ENCODE assay signal across 11 mouse cellular contexts in the genomic region with DNA sequence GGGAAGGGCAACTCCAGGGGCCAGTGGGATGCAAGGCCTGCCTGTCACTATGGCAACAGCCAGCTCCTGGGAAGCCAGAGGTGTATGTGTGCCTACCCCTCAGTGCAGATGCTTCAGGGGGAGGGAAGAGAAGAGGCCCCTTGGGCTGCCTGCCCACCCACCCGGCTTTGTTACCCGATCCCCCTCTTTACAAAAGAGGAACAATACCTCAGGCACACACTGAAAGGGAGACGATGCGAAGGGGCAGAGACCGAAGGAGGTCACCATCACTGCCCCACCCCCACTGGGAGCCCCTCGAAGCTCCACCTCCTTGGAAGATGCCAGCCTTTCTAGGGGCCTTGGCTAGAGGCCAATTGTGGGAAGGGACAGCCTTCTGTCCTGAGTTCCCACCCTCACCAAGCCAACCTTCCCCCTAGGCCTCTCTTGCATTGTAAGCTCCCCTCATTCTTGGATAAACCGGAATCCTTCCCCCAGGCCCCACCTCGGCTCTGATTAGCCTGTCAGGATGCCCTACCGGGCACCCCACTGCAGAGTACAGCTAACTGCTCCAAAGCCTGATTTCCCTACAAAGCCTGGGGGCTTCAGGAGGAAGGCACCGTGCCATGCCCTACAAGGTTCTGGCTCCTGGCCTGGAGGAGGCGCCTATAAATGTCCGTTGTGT. TPM values are rescaled to one million over a fixed set of nuclear protein-coding genes. Genes with fewer than 3 reads are reported as not detected.
A peak's percentile ranks its signal among the peaks of the same experiment; 100 is the strongest.
DNase-seq lines count a peak whose midpoint lies in the region; ATAC-seq and TF ChIP-seq lines count a peak whose summit lies in the region.
"Had no signal": no experiment of that assay in that cellular context is flagged by ENCODE, and none has a peak within 500 bp of the region (broad histone marks: within the 10 kb centered on the region; RNA-seq: fewer than 3 reads in every experiment).

No protein-coding gene starts in this region.

- no peak for TF ChIP-seq POLR2A in brain, embryonic 14.5 days (IDR thresholded peaks at IDR 0.05; ENCODE audit: borderline replicate concordance, extremely low read depth, insufficient read depth, insufficient read length, poor library complexity, severe bottlenecking)
- TF ChIP-seq POLR2A in heart, adult 2 months (IDR thresholded peaks at IDR 0.05; ENCODE audit: insufficient read depth, low read depth, low read length), result no peak

- H3K36me3 ChIP-seq in forebrain, embryonic 16.5 days (ENCODE audit: control insufficient read depth, insufficient read depth), result no peaks in the 10 kb centered on the region
- no peaks in the 10 kb centered on the region for H3K36me3 ChIP-seq in midbrain, embryonic 10.5 days
- H3K36me3 ChIP-seq in heart, adult 2 months (ENCODE audit: control insufficient read depth, insufficient read depth, low read length), result no peaks in the 10 kb centered on the region

- no peaks in the 10 kb centered on the region for H3K9me3 ChIP-seq in forebrain, embryonic 16.5 days (ENCODE audit: control insufficient read depth, low read length)
- peaks cover 14% of the 10 kb centered on the region for H3K9me3 ChIP-seq in midbrain, embryonic 10.5 days (replicated peaks)

- H3K4me1 ChIP-seq in forebrain, embryonic 16.5 days (replicated peaks; ENCODE audit: control insufficient read depth, insufficient read depth, low read length), result peaks cover 42% of the 10 kb centered on the region
- peaks cover 81% of the 10 kb centered on the region for H3K4me1 ChIP-seq in midbrain, embryonic 10.5 days
- peaks cover 1% of the 10 kb centered on the region for H3K4me1 ChIP-seq in heart, adult 2 months (ENCODE audit: control insufficient read depth, insufficient read depth, low read length)

- no peak overlapping the region for H3K4me3 ChIP-seq in forebrain, embryonic 16.5 days (replicated peaks; ENCODE audit: low read length)
- H3K4me3 ChIP-seq in midbrain, embryonic 10.5 days, result peak overlapping the region; percentile 35
- no peak overlapping the region for H3K4me3 ChIP-seq in heart, adult 2 months
- H3K4me3 ChIP-seq: layer of hippocampus, adult 2 months had no signal

- WGBS in forebrain, embryonic 16.5 days, result 2% methylated on average over 12 of the region's 12 CpGs
- 3% methylated on average over 12 of the region's 12 CpGs for WGBS in midbrain, embryonic 10.5 days
- WGBS in heart, adult 2 months, result 40% methylated on average over 12 of the region's 12 CpGs

- H3K79me2 ChIP-seq in heart, adult 2 months (replicated peaks; ENCODE audit: control insufficient read depth, insufficient read depth, low read length), result no peaks in the 10 kb centered on the region

- H3K27ac ChIP-seq in forebrain, embryonic 16.5 days (ENCODE audit: low read length), result peak overlapping the region; percentile 34
- peak overlapping the region; percentile 93 for H3K27ac ChIP-seq in midbrain, embryonic 10.5 days (replicated peaks)
- H3K27ac ChIP-seq in heart, adult 2 months, result no peak overlapping the region
- H3K27ac ChIP-seq: layer of hippocampus, adult 2 months had no signal

- TF ChIP-seq CTCF in brain, embryonic 14.5 days (IDR thresholded peaks at IDR 0.05; ENCODE audit: borderline replicate concordance, extremely low read depth, insufficient read depth, insufficient read length), result no peak
- no peak for TF ChIP-seq CTCF in heart, adult 2 months (IDR thresholded peaks at IDR 0.05)

- peak overlapping the region; percentile 8; the same call in 1 of the 2 replicates for H3K9ac ChIP-seq in forebrain, embryonic 16.5 days (replicated peaks; ENCODE audit: low read depth, low read length)
- H3K9ac ChIP-seq in heart, adult 2 months (ENCODE audit: low read depth, low read length), result no peak overlapping the region

- TF ChIP-seq EP300 in heart, adult 2 months (IDR thresholded peaks at IDR 0.05; ENCODE audit: insufficient read depth, low read depth, low read length), result no peak

- ATAC-seq in forebrain, embryonic 16.5 days, result peak; percentile 54
- ATAC-seq: Patski had no signal

- peak overlapping the region; percentile 13; the same call in 1 of the 2 replicates for H3K4me2 ChIP-seq in forebrain, embryonic 16.5 days (ENCODE audit: low read length)

- H3K27me3 ChIP-seq in forebrain, embryonic 16.5 days (replicated peaks; ENCODE audit: control insufficient read depth, insufficient read depth, low read length), result 0 out of 2 replicates have a peak, but pooled peaks cover 2% of the 10 kb centered on the region
- H3K27me3 ChIP-seq in midbrain, embryonic 10.5 days (ENCODE audit: low read depth, poor library complexity, severe bottlenecking), result peaks cover 20% of the 10 kb centered on the region
- no peaks in the 10 kb centered on the region for H3K27me3 ChIP-seq in heart, adult 2 months (ENCODE audit: control insufficient read depth, insufficient read depth, low read length)
- H3K27me3 ChIP-seq: Patski had no signal

- intact Hi-C loops in heart, adult 2 months (cut with DNase I), result no loop called here

- peak; percentile 59 for DNase-seq in ES-CJ7 (ENCODE audit: low read depth, low spot score)
- peak; percentile 97 for DNase-seq in brain, embryonic 14.5 days (ENCODE audit: low read depth)
- peak; percentile 95 for DNase-seq in midbrain, embryonic 10.5 days (ENCODE audit: low spot score)
- DNase-seq in frontal cortex, postnatal 36 days (ENCODE audit: low spot score in 2 of 2), result no peak
- no peak for DNase-seq in thymus, postnatal 25 days
- no peak for DNase-seq in B cell, adult 2 months
- DNase-seq in heart, adult 2 months, result no peak
- DNase-seq: lung, adult 2 months had no signal

RNA-seq across cellular contexts. Expression of gene Fzd9, which starts 2.8 kb away (rescaled TPM):
- 17.6 and 20.9 TPM in 2 replicates for polyA plus RNA-seq in brain, embryonic 14.5 days (2012; rRNA removed)
- 11.9 and 12.4 TPM in 2 replicates for polyA plus RNA-seq in forebrain, embryonic 16.5 days (2015; fragmentation: Nextera tagmentation; extraction: Ambion mirVana)
- 15.5 and 16.0 TPM in 2 replicates for polyA plus RNA-seq in midbrain, embryonic 10.5 days (2016; fragmentation: Nextera tagmentation; extraction: Ambion mirVana)
- total RNA-seq in heart, adult 2 months (2021), result 1 to 10 TPM in 1 of 2 experiments, under 1 TPM in 1; 0.78 to 1.3 TPM
- polyA plus RNA-seq in heart, adult 2 months (2012; rRNA removed), result 1.8 TPM in 2 replicates

Comparison
In these comparisons a context has a peak if more than half of its experiments do, and no peak if none do; other contexts are left out.
1. DNase-seq: peak in ES-CJ7 (single experiment), brain, embryonic 14.5 days (single experiment) and midbrain, embryonic 10.5 days (single experiment); none in frontal cortex, postnatal 36 days (0 of 2), thymus, postnatal 25 days (single experiment), B cell, adult 2 months (0 of 2) and heart, adult 2 months (0 of 2).